Mouse (Mus musculus) liver, embryonic 13.5 days (tissue): ENCODE measurements around the gene Ahcyl1. TPM values are rescaled to one million over a fixed set of nuclear protein-coding genes. Genes with fewer than 3 reads are reported as not detected.
"Not testable (repeated sequence)": the region's sequence is repeated elsewhere in the genome, so short reads cannot be mapped to it uniquely, and the experiment has no call there.

Source experiments
- ATAC-seq: fragments of 200-750 bp; cut with Nextera tagmentation; 2 replicates; pipeline ENCODE4 v1.8.0; 2017; ENCODE audit warnings: low read depth, mild to moderate bottlenecking, moderate number of reproducible peaks, moderate library complexity
- DNase-seq: peaks from one replicate; pipeline ENCODE4 v3.0.0; 2022
- H3K27ac ChIP-seq: fragments of 300-500 bp; sonication (generic); 2 replicates; pipeline ENCODE4 v1.5.1; 2015; ENCODE audit warnings: moderate library complexity, mild to moderate bottlenecking, inconsistent platforms
- H3K27me3 ChIP-seq: fragments of 300-500 bp; sonication (generic); 2 replicates; pipeline ENCODE4 v1.6.1; 2015; ENCODE audit warnings: mild to moderate bottlenecking, inconsistent platforms
- H3K36me3 ChIP-seq: fragments of 300-500 bp; sonication (generic); 2 replicates; pipeline ENCODE4 v1.6.1; 2015; ENCODE audit warnings: mild to moderate bottlenecking, inconsistent platforms
- H3K4me1 ChIP-seq: fragments of 300-500 bp; sonication (generic); replicated peaks from 2 replicates; pipeline ENCODE4 v1.6.1; 2015; ENCODE audit warnings: inconsistent platforms
- H3K4me2 ChIP-seq: fragments of 300-500 bp; sonication (generic); 2 replicates; pipeline ENCODE4 v1.6.1; 2015; ENCODE audit warnings: inconsistent platforms, mild to moderate bottlenecking, moderate library complexity
- H3K4me3 ChIP-seq: fragments of 300-500 bp; sonication (generic); replicated peaks from 2 replicates; pipeline ENCODE4 v1.5.1; 2015; ENCODE audit warnings: mild to moderate bottlenecking, inconsistent platforms
- H3K9ac ChIP-seq: fragments of 300-500 bp; sonication (generic); 2 replicates; pipeline ENCODE4 v1.6.1; 2015; ENCODE audit warnings: mild to moderate bottlenecking, inconsistent platforms
- H3K9me3 ChIP-seq: fragments of 300-500 bp; sonication (generic); replicated peaks from 2 replicates; pipeline ENCODE4 v1.6.1; 2016; ENCODE audit warnings: inconsistent platforms
- WGBS: fragments of 180-500 bp; shearing (Covaris S2); methylation state at CpG from one replicate; pipeline ENCODE4 v1.1.7; 2015; ENCODE audit not compliant: insufficient replicate concordance; 5-methylcytosine and 5-hydroxymethylcytosine counted together
- polyA plus RNA-seq: library from polyadenylated mRNA; unstranded; fragments of >200 nt; fragmentation: Nextera tagmentation; extraction: Ambion mirVana; gene quantifications from 2 replicates; pipeline ENCODE4 v1.2.1, GENCODE M21; 2015

Ahcyl1 gene
- polyA plus RNA-seq, 1 experiment from 2014 or later, result 28.2 TPM

GRCm38 (mm10) chr3:107652968-107653367, 43.4 kb downstream of the Ahcyl1 start:
- H3K9me3 ChIP-seq, result no peaks in the 10 kb centered on the region
- no peak overlapping the region for H3K9ac ChIP-seq
- H3K27me3 ChIP-seq, result no peaks in the 10 kb centered on the region
- DNase-seq (no peak), ATAC-seq (no peak)
- no peak overlapping the region for H3K4me2 ChIP-seq
- no peaks in the 10 kb centered on the region for H3K4me1 ChIP-seq
- no peaks in the 10 kb centered on the region for H3K36me3 ChIP-seq
- WGBS, result 76% methylated on average over 3 of the region's 3 CpGs
- no peak overlapping the region for H3K27ac ChIP-seq
- H3K4me3 ChIP-seq, result no peak overlapping the region

GRCm38 (mm10) chr3:107650276-107650675, 46.1 kb downstream of the Ahcyl1 start:
- H3K4me2 ChIP-seq, H3K36me3 ChIP-seq, H3K27ac ChIP-seq, H3K9me3 ChIP-seq, H3K27me3 ChIP-seq, H3K4me1 ChIP-seq, H3K9ac ChIP-seq, H3K4me3 ChIP-seq, DNase-seq, ATAC-seq: not testable (repeated sequence)
- WGBS, result 55% methylated on average over 5 of the region's 5 CpGs

- no peak overlapping the region for H3K27ac ChIP-seq
- no peak for ATAC-seq
- H3K36me3 ChIP-seq, result no peaks in the 10 kb centered on the region
- H3K9ac ChIP-seq, result no peak overlapping the region
- no peak for DNase-seq
- H3K4me3 ChIP-seq, result no peak overlapping the region
- 82% methylated on average over 3 of the region's 3 CpGs for WGBS
- H3K9me3 ChIP-seq, result no peaks in the 10 kb centered on the region
- H3K4me2 ChIP-seq, result no peak overlapping the region
- H3K27me3 ChIP-seq, result no peaks in the 10 kb centered on the region
- H3K4me1 ChIP-seq, result no peaks in the 10 kb centered on the region
Observed at GRCm38 (mm10) chr3:107646947-107647346, 49.4 kb downstream of the Ahcyl1 start.

- Histone ChIP-seq H3K9me3 (no peaks in the 10 kb centered on the region), H3K27me3 (no peaks in the 10 kb centered on the region), H3K4me1 (no peaks in the 10 kb centered on the region), H3K4me3 (no peak overlapping the region), H3K4me2 (no peak overlapping the region), H3K9ac (no peak overlapping the region), H3K27ac (no peak overlapping the region), H3K36me3 (no peaks in the 10 kb centered on the region)
- DNase-seq, result no peak
- whole genome bisulfite sequencing, result 36% methylated on average over 5 of the region's 5 CpGs
- no peak for ATAC-seq
Observed at GRCm38 (mm10) chr3:107637606-107638172, 58.7 kb downstream of the Ahcyl1 start.

GRCm38 (mm10) chr3:107636236-107636635, 60.1 kb downstream of the Ahcyl1 start:
- Histone ChIP-seq H3K9me3 (no peaks in the 10 kb centered on the region), H3K27me3 (no peaks in the 10 kb centered on the region), H3K9ac (no peak overlapping the region), H3K27ac (no peak overlapping the region), H3K4me1 (peaks cover 5% of the 10 kb centered on the region), H3K4me2 (no peak overlapping the region), H3K4me3 (no peak overlapping the region), H3K36me3 (no peaks in the 10 kb centered on the region)
- no peak for DNase-seq
- 50% methylated on average over 3 of the region's 3 CpGs for WGBS
- no peak for ATAC-seq

- Histone ChIP-seq H3K27me3 (no peaks in the 10 kb centered on the region), H3K27ac (no peak overlapping the region), H3K4me2 (no peak overlapping the region), H3K9me3 (no peaks in the 10 kb centered on the region), H3K4me1 (peaks cover 7% of the 10 kb centered on the region), H3K9ac (no peak overlapping the region), H3K36me3 (no peaks in the 10 kb centered on the region), H3K4me3 (no peak overlapping the region)
- 47% methylated on average over 8 of the region's 8 CpGs for WGBS
- no peak for ATAC-seq
- no peak for DNase-seq
Observed at GRCm38 (mm10) chr3:107635836-107636235, 60.5 kb downstream of the Ahcyl1 start.

- peaks cover 16% of the 10 kb centered on the region for H3K4me1 ChIP-seq
- H3K4me3 ChIP-seq, result no peak overlapping the region
- H3K9ac ChIP-seq, result no peak overlapping the region
- H3K27ac ChIP-seq, result no peak overlapping the region
- H3K36me3 ChIP-seq, result no peaks in the 10 kb centered on the region
- WGBS, result 76% methylated on average over 9 of the region's 9 CpGs
- DNase-seq (no peak), ATAC-seq (no peak)
- H3K9me3 ChIP-seq, result no peaks in the 10 kb centered on the region
- H3K4me2 ChIP-seq, result no peak overlapping the region
- no peaks in the 10 kb centered on the region for H3K27me3 ChIP-seq
Observed at GRCm38 (mm10) chr3:107633906-107634305, 62.5 kb downstream of the Ahcyl1 start.

- ATAC-seq, result no peak
- no peak overlapping the region for H3K4me3 ChIP-seq
- H3K36me3 ChIP-seq, result 0 out of 2 replicates have a peak, but pooled peaks cover 1% of the 10 kb centered on the region
- H3K4me2 ChIP-seq, result no peak overlapping the region
- H3K27ac ChIP-seq, result no peak overlapping the region
- H3K27me3 ChIP-seq, result no peaks in the 10 kb centered on the region
- H3K4me1 ChIP-seq, result peaks cover 16% of the 10 kb centered on the region
- no peaks in the 10 kb centered on the region for H3K9me3 ChIP-seq
- DNase-seq, result no peak
- WGBS, result 90% methylated on average over 4 of the region's 4 CpGs
- no peak overlapping the region for H3K9ac ChIP-seq
Observed at GRCm38 (mm10) chr3:107632786-107633185, 63.6 kb downstream of the Ahcyl1 start.

GRCm38 (mm10) chr3:107631523-107631958, 64.8 kb downstream of the Ahcyl1 start, which contains the start of gene Strip1:
Gene Strip1, minus strand, starts transcription at chr3:107631694.
- Histone ChIP-seq H3K4me1 (peaks cover 16% of the 10 kb centered on the region), H3K9ac (peak within 1 kb of the TSS; percentile 94), H3K36me3 (peaks cover 14% of the 10 kb centered on the region), H3K4me3 (peak within 1 kb of the TSS; percentile 95), H3K27ac (peak within 1 kb of the TSS; percentile 80), H3K4me2 (peak within 1 kb of the TSS; percentile 94), H3K27me3 (no peaks in the 10 kb centered on the region), H3K9me3 (no peaks in the 10 kb centered on the region)
- ATAC-seq, result peak; percentile 97
- WGBS, result 0% methylated on average over 35 of the region's 35 CpGs
- DNase-seq, result peak; percentile 90

- DNase-seq (no peak), ATAC-seq (peak; percentile 61)
- no peaks in the 10 kb centered on the region for H3K9me3 ChIP-seq
- 2% methylated on average over 48 of the region's 48 CpGs for WGBS
- H3K9ac ChIP-seq, result peak within 1 kb of the TSS; percentile 94
- H3K4me1 ChIP-seq, result peaks cover 16% of the 10 kb centered on the region
- H3K27me3 ChIP-seq, result no peaks in the 10 kb centered on the region
- peak within 1 kb of the TSS; percentile 80 for H3K27ac ChIP-seq
- peaks cover 20% of the 10 kb centered on the region for H3K36me3 ChIP-seq
- H3K4me3 ChIP-seq, result peak within 1 kb of the TSS; percentile 95
- peak within 1 kb of the TSS; percentile 94 for H3K4me2 ChIP-seq
Observed at GRCm38 (mm10) chr3:107630682-107631522, 65.5 kb downstream of the Ahcyl1 start, which contains the start of gene Gm10961. Gene Gm10961, plus strand, starts transcription at chr3:107631322.

- H3K9me3 ChIP-seq, result no peaks in the 10 kb centered on the region
- H3K9ac ChIP-seq, result no peak overlapping the region
- no peak overlapping the region for H3K4me3 ChIP-seq
- H3K4me2 ChIP-seq, result no peak overlapping the region
- H3K27me3 ChIP-seq, result no peaks in the 10 kb centered on the region
- H3K4me1 ChIP-seq, result peaks cover 16% of the 10 kb centered on the region
- ATAC-seq, result no peak
- H3K27ac ChIP-seq, result no peak overlapping the region
- H3K36me3 ChIP-seq, result peaks cover 35% of the 10 kb centered on the region
- DNase-seq, result no peak
- WGBS, result 78% methylated on average over 4 of the region's 4 CpGs
Observed at GRCm38 (mm10) chr3:107629411-107629810, 66.9 kb downstream of the Ahcyl1 start.
